Mouse (Mus musculus) G1E (cell line): ENCODE measurements at regions not wholly inside any gene's neighbourhood (a gene's known extent, or its start where the extent isn't known, plus 50 kb on each side); places are given as distances from the start of the nearest gene placed in this dataset.

Experiments
- CTCF ChIP-seq: IDR thresholded peaks from 2 replicates; pipeline ENCODE4 v1.5.1; 2012; ENCODE audit warnings: low read depth, low read length, inconsistent platforms, mixed read lengths
- GATA1 ChIP-seq: IDR thresholded peaks from 2 replicates; pipeline ENCODE4 v1.6.1; 2012; ENCODE audit warnings: borderline replicate concordance, low read length, inconsistent platforms, mixed read lengths
- GATA2 ChIP-seq: IDR thresholded peaks from 2 replicates; pipeline ENCODE4 v1.6.1; 2012; ENCODE audit warnings: low read depth, low read length, inconsistent platforms, borderline replicate concordance
- POLR2AphosphoS5 ChIP-seq: IDR thresholded peaks from 2 replicates; pipeline ENCODE4 v1.6.1; 2012; ENCODE audit warnings: low read depth, low read length, inconsistent platforms; ENCODE audit not compliant: insufficient replicate concordance
- TAL1 ChIP-seq: conservative IDR thresholded peaks from 2 replicates; pipeline ENCODE4 v1.6.1; 2012; ENCODE audit warnings: low read depth, low read length, inconsistent platforms, mixed read lengths

DNA sequence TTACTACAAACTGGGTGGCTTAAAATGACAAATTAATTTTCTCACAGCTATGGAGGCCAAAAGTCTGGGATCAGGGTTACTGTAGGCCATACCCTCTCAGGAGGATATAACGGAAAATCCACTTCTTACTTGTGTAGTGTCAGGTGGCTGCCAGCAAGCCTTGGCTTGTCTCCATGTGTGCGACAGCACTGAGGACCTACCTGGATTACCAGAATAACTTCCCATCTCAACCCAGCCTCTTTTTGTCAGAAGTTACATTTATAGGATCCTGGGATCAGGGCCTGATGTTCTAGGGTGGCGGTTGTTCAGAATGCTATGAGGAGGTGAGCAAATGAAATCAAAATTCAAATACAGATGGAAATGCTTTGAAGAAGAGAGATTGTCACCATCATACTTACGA, 197.1 kb downstream of the Gm13691 start:
- TF ChIP-seq CTCF (no peak), TAL1 (no peak), GATA1 (no peak), POLR2AphosphoS5 (no peak), GATA2 (no peak)
